Mouse (Mus musculus) intestine, embryonic 14.5 days (tissue): ENCODE measurements around the gene Nckap5l. TPM values are rescaled to one million over a fixed set of nuclear protein-coding genes. Genes with fewer than 3 reads are reported as not detected.

Source experiments
- ATAC-seq: fragments of 200-750 bp; cut with Nextera tagmentation; replicated peaks from 2 replicates; pipeline ENCODE4 v1.8.0; 2017; ENCODE audit warnings: low read depth, moderate number of reproducible peaks, moderate TSS enrichment, moderate library complexity; ENCODE audit not compliant: low FRiP score, low TSS enrichment
- DNase-seq: peaks from one replicate; pipeline ENCODE4 v3.0.0-alpha.2; 2018; ENCODE audit warnings: low spot score
- H3K27ac ChIP-seq: fragments of 300-500 bp; sonication (generic); 2 replicates; pipeline ENCODE4 v1.5.1; 2014; ENCODE audit warnings: low read depth, mild to moderate bottlenecking, control low read depth
- H3K27me3 ChIP-seq: fragments of 300-500 bp; sonication (generic); replicated peaks from 2 replicates; pipeline ENCODE4 v1.6.1; 2014; ENCODE audit warnings: low read length, control low read depth; ENCODE audit not compliant: control insufficient read depth, insufficient read depth
- H3K36me3 ChIP-seq: fragments of 300-500 bp; sonication (generic); 2 replicates; pipeline ENCODE4 v1.6.1; 2014; ENCODE audit warnings: low read length, control low read depth; ENCODE audit not compliant: control insufficient read depth, insufficient read depth
- H3K4me1 ChIP-seq: fragments of 300-500 bp; sonication (generic); replicated peaks from 2 replicates; pipeline ENCODE4 v1.6.1; 2014; ENCODE audit warnings: low read length, control low read depth, mixed read lengths; ENCODE audit not compliant: control insufficient read depth, insufficient read depth
- H3K4me2 ChIP-seq: fragments of 300-500 bp; sonication (generic); 2 replicates; pipeline ENCODE4 v1.6.1; 2014; ENCODE audit warnings: low read length
- H3K4me3 ChIP-seq: fragments of 300-500 bp; sonication (generic); 2 replicates; pipeline ENCODE4 v1.5.1; 2014; ENCODE audit warnings: low read depth, low read length, control low read depth, mixed read lengths
- H3K9ac ChIP-seq: fragments of 300-500 bp; sonication (generic); 2 replicates; pipeline ENCODE4 v1.6.1; 2014; ENCODE audit warnings: mild to moderate bottlenecking, low read length
- H3K9me3 ChIP-seq: fragments of 300-500 bp; sonication (generic); 2 replicates; pipeline ENCODE4 v1.6.1; 2016; ENCODE audit warnings: low read length, control low read depth; ENCODE audit not compliant: control insufficient read depth
- WGBS: fragments of 180-500 bp; shearing (Covaris S2); extraction: QIAGEN DNeasy Blood & Tissue Kit; methylation state at CpG from one replicate; pipeline ENCODE4 v1.1.7; 2014; 5-methylcytosine and 5-hydroxymethylcytosine counted together
- polyA plus RNA-seq: library from polyadenylated mRNA; unstranded; fragments of >200 nt; fragmentation: Nextera tagmentation; extraction: Ambion mirVana; gene quantifications from 2 replicates; pipeline ENCODE4 v1.2.1, GENCODE M21; 2014

The Nckap5l gene
- polyA plus RNA-seq, 1 experiment from 2014 or later = 9.3 TPM

- no peak for ATAC-seq
- 43% methylated on average over 4 of the region's 4 CpGs for WGBS
Observed at GRCm38 (mm10) chr15:99416957-99417356, 40.6 kb downstream of the Nckap5l start.

GRCm38 (mm10) chr15:99416348-99416882 lies 41.1 kb downstream of the Nckap5l start:
- Histone ChIP-seq H3K9me3 (no peaks in the 10 kb centered on the region), H3K27me3 (no peaks in the 10 kb centered on the region), H3K9ac (no peak overlapping the region), H3K36me3 (no peaks in the 10 kb centered on the region), H3K27ac (no peak overlapping the region), H3K4me3 (no peak overlapping the region), H3K4me1 (peaks cover 9% of the 10 kb centered on the region; the same call in 1 of the 2 replicates), H3K4me2 (no peak overlapping the region)
- 18% methylated on average over 13 of the region's 13 CpGs for WGBS
- peak; percentile 88 for DNase-seq
- no peak; the same call in 1 of the 2 replicates for ATAC-seq

More at GRCm38 (mm10) chr15:99416957-99417356, 40.6 kb downstream of the Nckap5l start:
- H3K9me3 ChIP-seq = no peaks in the 10 kb centered on the region
- no peak for DNase-seq
- no peaks in the 10 kb centered on the region; the same call in 1 of the 2 replicates for H3K36me3 ChIP-seq
- H3K4me2 ChIP-seq = no peak overlapping the region
- H3K27me3 ChIP-seq = no peaks in the 10 kb centered on the region
- no peak overlapping the region for H3K4me3 ChIP-seq
- no peak overlapping the region for H3K27ac ChIP-seq
- peaks cover 15% of the 10 kb centered on the region; the same call in 1 of the 2 replicates for H3K4me1 ChIP-seq
- no peak overlapping the region for H3K9ac ChIP-seq

GRCm38 (mm10) chr15:99415793-99416192 lies 41.8 kb downstream of the Nckap5l start:
- ATAC-seq (no peak), DNase-seq (no peak)
- no peak overlapping the region for H3K27ac ChIP-seq
- H3K27me3 ChIP-seq = no peaks in the 10 kb centered on the region
- H3K4me1 ChIP-seq = peaks cover 3% of the 10 kb centered on the region; the same call in 1 of the 2 replicates
- 24% methylated on average over 2 of the region's 2 CpGs for WGBS
- H3K9ac ChIP-seq = no peak overlapping the region
- H3K36me3 ChIP-seq = no peaks in the 10 kb centered on the region
- H3K4me2 ChIP-seq = no peak overlapping the region
- H3K4me3 ChIP-seq = no peak overlapping the region
- H3K9me3 ChIP-seq = no peaks in the 10 kb centered on the region

GRCm38 (mm10) chr15:99411747-99412146 lies 45.8 kb downstream of the Nckap5l start:
- Histone ChIP-seq H3K4me2 (no peak overlapping the region), H3K9me3 (no peaks in the 10 kb centered on the region), H3K9ac (no peak overlapping the region), H3K36me3 (peaks cover 37% of the 10 kb centered on the region), H3K4me3 (no peak overlapping the region), H3K4me1 (no peaks in the 10 kb centered on the region; the same call in 1 of the 2 replicates), H3K27me3 (no peaks in the 10 kb centered on the region), H3K27ac (no peak overlapping the region)
- DNase-seq (no peak), ATAC-seq (no peak)
- WGBS = 58% methylated on average over 14 of the region's 14 CpGs

GRCm38 (mm10) chr15:99408845-99409244 lies 48.7 kb downstream of the Nckap5l start:
- Histone ChIP-seq H3K36me3 (peaks cover 65% of the 10 kb centered on the region), H3K27ac (no peak overlapping the region), H3K9me3 (no peaks in the 10 kb centered on the region), H3K4me1 (no peaks in the 10 kb centered on the region), H3K4me2 (no peak overlapping the region), H3K27me3 (no peaks in the 10 kb centered on the region), H3K4me3 (no peak overlapping the region), H3K9ac (no peak overlapping the region)
- ATAC-seq (no peak), DNase-seq (no peak)
- WGBS = 91% methylated on average over 9 of the region's 9 CpGs

GRCm38 (mm10) chr15:99406986-99407570 lies 50.5 kb downstream of the Nckap5l start:
- no peaks in the 10 kb centered on the region for H3K4me1 ChIP-seq
- no peaks in the 10 kb centered on the region for H3K9me3 ChIP-seq
- H3K9ac ChIP-seq = no peak overlapping the region
- no peak overlapping the region for H3K27ac ChIP-seq
- no peak overlapping the region for H3K4me3 ChIP-seq
- ATAC-seq = no peak
- 91% methylated on average over 15 of the region's 15 CpGs for WGBS
- DNase-seq = no peak
- H3K27me3 ChIP-seq = no peaks in the 10 kb centered on the region
- H3K36me3 ChIP-seq = peaks cover 79% of the 10 kb centered on the region
- H3K4me2 ChIP-seq = no peak overlapping the region

GRCm38 (mm10) chr15:99405150-99405549 lies 52.4 kb downstream of the Nckap5l start:
- no peaks in the 10 kb centered on the region for H3K9me3 ChIP-seq
- no peak overlapping the region for H3K9ac ChIP-seq
- no peak overlapping the region for H3K4me3 ChIP-seq
- no peak overlapping the region for H3K27ac ChIP-seq
- H3K4me1 ChIP-seq = no peaks in the 10 kb centered on the region
- no peak overlapping the region for H3K4me2 ChIP-seq
- DNase-seq (no peak), ATAC-seq (no peak)
- H3K27me3 ChIP-seq = no peaks in the 10 kb centered on the region
- peaks cover 84% of the 10 kb centered on the region for H3K36me3 ChIP-seq
- 91% methylated on average over 9 of the region's 9 CpGs for WGBS

- H3K27me3 ChIP-seq = no peaks in the 10 kb centered on the region
- DNase-seq (no peak), ATAC-seq (0 out of 2 replicates have a peak, but pooled peaks have one; percentile 53)
- no peak overlapping the region for H3K4me2 ChIP-seq
- peaks cover 70% of the 10 kb centered on the region for H3K36me3 ChIP-seq
- H3K9me3 ChIP-seq = no peaks in the 10 kb centered on the region
- no peak overlapping the region for H3K9ac ChIP-seq
- H3K4me3 ChIP-seq = no peak overlapping the region
- H3K27ac ChIP-seq = no peak overlapping the region
- 85% methylated on average over 12 of the region's 12 CpGs for WGBS
- H3K4me1 ChIP-seq = no peaks in the 10 kb centered on the region
Observed at GRCm38 (mm10) chr15:99403159-99403889, 54.2 kb downstream of the Nckap5l start.
